Mouse (Mus musculus): ENCODE measurements around the gene Atpif1. TPM values are rescaled to one million over a fixed set of nuclear protein-coding genes. Genes with fewer than 3 reads are reported as not detected.

Gene Atpif1
- total and polyA plus RNA-seq, 3 experiments: 292 to 397 (median 342) TPM

DNA sequence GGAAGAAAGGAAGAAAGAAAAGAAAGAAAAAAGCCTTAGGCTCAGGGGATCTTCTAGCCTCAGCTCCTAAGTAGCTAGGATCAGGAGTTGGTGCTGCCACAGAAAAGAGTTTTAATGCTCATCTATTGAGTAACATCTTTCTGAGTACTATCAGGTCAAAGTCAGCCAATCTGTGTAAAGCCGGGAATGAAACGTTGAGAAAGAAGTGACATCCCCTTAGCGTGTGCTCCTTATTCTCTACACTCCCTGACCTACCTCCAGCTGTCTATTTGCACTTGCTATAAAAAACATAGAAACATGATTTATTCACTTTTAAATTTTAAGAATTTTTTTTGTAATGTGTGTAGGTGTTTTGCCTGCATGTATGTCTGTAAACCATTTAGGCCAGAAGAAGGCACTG lies 14.3 kb downstream of the Atpif1 start:
- H3K36me3 ChIP-seq (replicated peaks in 1 of 2; ENCODE audit: control insufficient read depth in 1 of 2, insufficient read depth in 1 of 2, low read length in 1 of 2): no peaks in the 10 kb centered on the region
- no peaks in the 10 kb centered on the region for H3K9me3 ChIP-seq (replicated peaks; ENCODE audit: low read length)
- H3K4me2 ChIP-seq (ENCODE audit: insufficient read depth, low read depth, poor library complexity, severe bottlenecking): no peak overlapping the region
- no peak overlapping the region for H3K9ac ChIP-seq (ENCODE audit: insufficient read depth, low read depth)
- TF ChIP-seq UBTF (IDR thresholded peaks at IDR 0.05; ENCODE audit: low read depth, low read length) (no peak), TBP (conservative IDR thresholded peaks at IDR 0.05; ENCODE audit: low read depth, low read length) (peak; percentile 91)
- in situ Hi-C loops (cut with MboI; ENCODE audit: low pct_ligation_motif_present, low pct_unique_long_range_greater_than_20kb, low sequenced_read_pairs) (loop anchor here (25.0 kb wide), 2 partner anchors 207 to 432 kb away; partner anchors contain the start of genes Epb41 and Rab42), dilution Hi-C loops (cut with MboI; ENCODE audit: extremely low pct_ligation_motif_present, extremely low pct_unique_long_range_greater_than_20kb, low sequenced_read_pairs) (no loop called here)
- peaks cover 0 to 2% of the 10 kb centered on the region in 2 experiments; a peak in 1 of 4 replicates for H3K4me1 ChIP-seq (ENCODE audit: control insufficient read depth in 1 of 2, insufficient read depth in 2 of 2)
- H3K27me3 ChIP-seq (replicated peaks): no peaks in the 10 kb centered on the region
- no peak for DNase-seq (ENCODE audit: extremely low read depth)
- no peak overlapping the region for H3K4me3 ChIP-seq (replicated peaks in 1 of 3; ENCODE audit: low read depth in 2 of 3, low read length in 2 of 3, poor library complexity in 1 of 3)
- no peak overlapping the region for H3K27ac ChIP-seq (ENCODE audit: insufficient read depth, low read depth)
- no peaks in the 10 kb centered on the region for H3K79me2 ChIP-seq (replicated peaks; ENCODE audit: control insufficient read depth, extremely low read depth, insufficient read depth, poor library complexity, severe bottlenecking)

DNA sequence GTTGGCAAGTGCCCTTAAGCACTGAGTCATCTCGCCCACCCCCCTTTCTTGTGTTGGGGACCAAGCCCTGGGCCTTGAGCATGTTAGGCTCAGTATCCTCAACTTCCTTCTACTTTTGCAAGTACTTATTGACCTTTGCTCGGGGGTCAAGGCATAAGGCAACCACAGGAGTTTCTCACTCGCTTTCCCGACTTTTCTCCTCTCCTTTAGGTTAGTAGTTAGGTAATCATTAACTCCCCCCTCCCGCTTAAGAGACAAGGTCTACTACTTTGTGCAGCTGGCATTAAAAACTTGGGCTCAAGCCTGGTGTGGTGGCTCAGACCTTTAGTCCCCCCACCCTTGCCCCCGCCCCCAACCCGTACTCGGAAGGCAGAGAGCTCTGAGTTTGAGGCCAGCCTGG lies 15.4 kb downstream of the Atpif1 start:
- H3K4me2 ChIP-seq (ENCODE audit: insufficient read depth, low read depth, poor library complexity, severe bottlenecking): no peak overlapping the region
- no peak overlapping the region for H3K9ac ChIP-seq (ENCODE audit: insufficient read depth, low read depth)
- H3K79me2 ChIP-seq (replicated peaks; ENCODE audit: control insufficient read depth, extremely low read depth, insufficient read depth, poor library complexity, severe bottlenecking): no peaks in the 10 kb centered on the region
- no peaks in the 10 kb centered on the region for H3K9me3 ChIP-seq (replicated peaks; ENCODE audit: low read length)
- H3K27me3 ChIP-seq (replicated peaks): no peaks in the 10 kb centered on the region
- H3K4me1 ChIP-seq (ENCODE audit: control insufficient read depth in 1 of 2, insufficient read depth in 2 of 2): peaks cover 0 to 10% of the 10 kb centered on the region in 2 experiments; a peak in 2 of 4 replicates
- H3K4me3 ChIP-seq (replicated peaks in 1 of 3; ENCODE audit: low read depth in 2 of 3, low read length in 2 of 3, poor library complexity in 1 of 3): no peak overlapping the region
- dilution Hi-C loops (cut with MboI; ENCODE audit: extremely low pct_ligation_motif_present, extremely low pct_unique_long_range_greater_than_20kb, low sequenced_read_pairs): no loop called here
- in situ Hi-C loops (cut with MboI; ENCODE audit: low pct_ligation_motif_present, low pct_unique_long_range_greater_than_20kb, low sequenced_read_pairs): loop anchor here (25.0 kb wide), 2 partner anchors 206 to 431 kb away; partner anchors contain the start of genes Epb41 and Rab42
- no peak for DNase-seq (ENCODE audit: extremely low read depth)
- H3K27ac ChIP-seq (ENCODE audit: insufficient read depth, low read depth): no peak overlapping the region
- H3K36me3 ChIP-seq (replicated peaks in 1 of 2; ENCODE audit: control insufficient read depth in 1 of 2, insufficient read depth in 1 of 2, low read length in 1 of 2): no peaks in the 10 kb centered on the region
- TF ChIP-seq ZKSCAN1 (IDR thresholded peaks at IDR 0.05; ENCODE audit: borderline replicate concordance, low read depth, low read length) (no peak), MAFK (IDR thresholded peaks at IDR 0.05; ENCODE audit: insufficient replicate concordance, low read length) (no peak), MAX (IDR thresholded peaks at IDR 0.05; ENCODE audit: low read length) (no peak), CHD1 (IDR thresholded peaks at IDR 0.05; ENCODE audit: low read depth, low read length) (no peak), ZMIZ1 (IDR thresholded peaks at IDR 0.05; ENCODE audit: low read depth, low read length) (no peak), MYC (IDR thresholded peaks at IDR 0.05; ENCODE audit: low read depth, low read length) (no peak), SMC3 (IDR thresholded peaks at IDR 0.05; ENCODE audit: low read depth, low read length) (no peak), POLR2A (IDR thresholded peaks at IDR 0.05; ENCODE audit: low read depth, low read length) (no peak), POLR2AphosphoS2 (IDR thresholded peaks at IDR 0.05; ENCODE audit: low read depth, low read length) (no peak), RAD21 (IDR thresholded peaks at IDR 0.05; ENCODE audit: low read depth, low read length) (no peak), MAZ (IDR thresholded peaks at IDR 0.05; ENCODE audit: low read depth, low read length) (no peak), GABPA (IDR thresholded peaks at IDR 0.05; ENCODE audit: insufficient replicate concordance, low read depth, low read length) (no peak), E2F4 (IDR thresholded peaks at IDR 0.05; ENCODE audit: insufficient replicate concordance, low read depth, low read length) (no peak)

Measured in CH12.LX (cell line).